Mouse (Mus musculus): Measurements from ENCODE around the gene Tnfrsf25.

Tnfrsf25 gene

DNA sequence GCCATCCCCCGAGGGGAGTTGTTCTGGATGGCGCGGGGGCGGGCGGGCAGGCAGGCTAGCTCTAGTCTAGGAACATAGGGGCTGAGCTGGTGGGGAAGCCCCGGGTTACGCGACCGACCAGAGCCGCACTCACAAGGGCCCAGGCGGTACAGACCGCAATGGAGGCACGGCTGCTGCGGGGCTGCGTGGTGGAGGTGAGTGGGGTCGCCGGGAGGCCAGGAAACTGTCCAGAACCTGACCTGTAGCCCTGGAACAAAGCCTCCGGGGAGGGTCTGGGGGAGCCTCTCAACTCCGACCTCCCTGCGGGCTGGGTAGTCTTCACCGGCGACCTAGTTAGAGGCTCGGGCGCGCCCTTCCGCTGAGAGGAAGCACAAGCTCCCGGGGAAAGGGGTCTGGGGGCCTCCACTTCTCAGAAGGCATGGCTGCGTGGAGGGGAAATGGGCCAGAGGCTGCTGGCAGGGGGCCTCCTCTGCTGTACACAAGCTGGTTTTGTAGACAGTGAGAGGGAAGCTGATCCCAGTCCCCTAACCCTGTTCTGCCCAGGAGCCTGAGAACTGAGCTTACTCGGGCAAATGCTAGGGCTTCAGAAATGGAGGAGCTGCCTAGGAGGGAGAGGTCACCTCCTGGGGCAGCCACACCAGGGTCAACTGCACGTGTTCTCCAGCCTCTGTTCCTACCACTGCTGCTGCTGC lies at the start of gene Tnfrsf25:
Gene Tnfrsf25 (plus strand): TSS at position 14 of the 692 bp plus-strand sequence.
- no peak for TF ChIP-seq POU5F1 (IDR thresholded peaks at IDR 0.05; ENCODE audit: borderline replicate concordance, low read length)
- no peak for TF ChIP-seq NANOG (IDR thresholded peaks at IDR 0.05; ENCODE audit: borderline replicate concordance, low read length)
- TF ChIP-seq CTCF (conservative IDR thresholded peaks at IDR 0.05; ENCODE audit: low read length): no peak
- H3K36me3 ChIP-seq (ENCODE audit: insufficient read depth, low read length): peaks cover 59% of the 10 kb centered on the region
- H3K9me3 ChIP-seq (ENCODE audit: low read length): no peaks in the 10 kb centered on the region
- H3K4me3 ChIP-seq (replicated peaks; ENCODE audit: low read length): peak within 1 kb of the TSS; percentile 66
- H3K4me1 ChIP-seq (replicated peaks; ENCODE audit: low read depth, low read length): peaks cover 79% of the 10 kb centered on the region
- H3K27me3 ChIP-seq (ENCODE audit: insufficient read depth, low read length): peaks cover 51% of the 10 kb centered on the region

DNA sequence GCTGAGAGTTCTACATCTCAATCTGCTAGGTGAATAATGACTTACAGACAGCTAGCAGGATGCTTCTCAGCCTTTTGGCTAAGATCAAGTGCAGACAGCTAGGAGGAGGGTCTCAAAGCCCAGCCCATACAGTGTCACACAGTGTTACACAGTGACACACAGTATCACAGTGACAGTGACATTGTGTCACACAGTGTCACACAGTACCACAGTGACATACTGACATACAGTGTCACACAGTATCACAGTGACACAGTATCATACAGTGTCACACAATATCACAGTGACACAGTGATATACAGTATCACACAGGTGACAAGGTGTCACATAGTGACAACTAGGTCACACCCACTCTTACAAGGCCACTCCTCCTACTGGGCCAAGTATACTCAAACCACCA lies 48.5 kb upstream of the Tnfrsf25 start:
- Histone ChIP-seq H3K36me3 (ENCODE audit: insufficient read depth, low read length) (peaks cover 5% of the 10 kb centered on the region), H3K27me3 (ENCODE audit: insufficient read depth, low read length) (no peaks in the 10 kb centered on the region), H3K4me3 (replicated peaks; ENCODE audit: low read length) (no peak overlapping the region), H3K9me3 (ENCODE audit: low read length) (no peaks in the 10 kb centered on the region), H3K4me1 (replicated peaks; ENCODE audit: low read depth, low read length) (peaks cover 33% of the 10 kb centered on the region)
- TF ChIP-seq NANOG (IDR thresholded peaks at IDR 0.05; ENCODE audit: borderline replicate concordance, low read length) (no peak), CTCF (conservative IDR thresholded peaks at IDR 0.05; ENCODE audit: low read length) (no peak), POU5F1 (IDR thresholded peaks at IDR 0.05; ENCODE audit: borderline replicate concordance, low read length) (no peak)

DNA sequence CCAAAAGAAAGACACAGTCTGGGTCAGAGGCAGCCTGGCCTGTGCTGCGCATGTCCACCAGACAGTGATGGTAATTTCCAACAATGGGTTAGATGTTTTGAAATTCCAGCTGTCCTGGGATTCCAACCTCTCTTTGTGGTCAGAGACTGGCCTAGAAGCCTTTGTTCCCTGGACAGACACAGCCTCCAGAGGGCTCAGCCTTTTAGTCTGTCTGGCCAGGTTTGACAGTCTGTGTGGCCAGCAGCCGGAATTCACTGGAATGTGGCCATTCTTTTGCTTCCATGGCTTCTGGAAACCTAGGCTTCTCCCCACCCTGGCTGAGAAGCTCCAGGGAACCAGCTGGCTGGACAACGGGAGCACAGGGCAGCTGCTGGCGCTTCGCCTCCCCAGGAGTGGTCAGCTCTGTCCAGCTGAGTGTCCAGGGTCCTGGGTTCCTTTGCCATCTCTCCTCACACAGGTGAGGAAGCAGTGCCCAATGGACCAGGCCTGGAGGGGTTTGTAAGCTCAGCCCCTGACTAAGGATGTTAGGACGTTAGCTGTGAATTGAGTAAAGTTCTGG lies 47.5 kb upstream of the Tnfrsf25 start:
- Histone ChIP-seq H3K9me3 (ENCODE audit: low read length) (no peaks in the 10 kb centered on the region), H3K4me3 (replicated peaks; ENCODE audit: low read length) (no peak overlapping the region), H3K36me3 (ENCODE audit: insufficient read depth, low read length) (no peaks in the 10 kb centered on the region), H3K4me1 (replicated peaks; ENCODE audit: low read depth, low read length) (peaks cover 31% of the 10 kb centered on the region), H3K27me3 (ENCODE audit: insufficient read depth, low read length) (peaks cover under 1% of the 10 kb centered on the region; the same call in 1 of the 2 replicates)
- TF ChIP-seq NANOG (IDR thresholded peaks at IDR 0.05; ENCODE audit: borderline replicate concordance, low read length) (no peak), POU5F1 (IDR thresholded peaks at IDR 0.05; ENCODE audit: borderline replicate concordance, low read length) (no peak), CTCF (conservative IDR thresholded peaks at IDR 0.05; ENCODE audit: low read length) (no peak)

DNA sequence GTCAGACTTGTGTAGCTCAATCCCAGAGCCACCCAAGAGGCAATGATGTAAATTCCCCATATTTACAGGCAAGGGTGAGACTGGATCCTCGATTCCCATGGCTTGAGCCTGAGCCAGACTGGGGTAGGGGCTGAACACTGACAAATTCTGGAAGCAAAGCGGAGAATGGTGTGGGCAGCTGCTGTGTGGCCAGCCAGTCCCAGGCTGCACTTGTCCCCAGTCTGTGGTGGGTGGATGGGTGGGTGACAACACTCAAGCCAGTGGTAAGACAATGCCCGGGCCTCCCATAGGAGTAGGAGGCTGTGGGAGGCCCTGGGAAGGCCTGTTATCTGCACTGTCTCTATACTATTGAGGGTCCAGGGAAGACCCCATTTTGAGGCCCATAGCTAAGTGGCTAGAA lies 46.5 kb upstream of the Tnfrsf25 start:
- H3K4me3 ChIP-seq (replicated peaks; ENCODE audit: low read length): no peak overlapping the region
- no peaks in the 10 kb centered on the region for H3K9me3 ChIP-seq (ENCODE audit: low read length)
- TF ChIP-seq CTCF (conservative IDR thresholded peaks at IDR 0.05; ENCODE audit: low read length): no peak
- no peak for TF ChIP-seq POU5F1 (IDR thresholded peaks at IDR 0.05; ENCODE audit: borderline replicate concordance, low read length)
- no peak for TF ChIP-seq NANOG (IDR thresholded peaks at IDR 0.05; ENCODE audit: borderline replicate concordance, low read length)
- peaks cover 37% of the 10 kb centered on the region for H3K4me1 ChIP-seq (replicated peaks; ENCODE audit: low read depth, low read length)
- no peaks in the 10 kb centered on the region for H3K36me3 ChIP-seq (ENCODE audit: insufficient read depth, low read length)
- H3K27me3 ChIP-seq (ENCODE audit: insufficient read depth, low read length): peaks cover 8% of the 10 kb centered on the region; the same call in 1 of the 2 replicates

DNA sequence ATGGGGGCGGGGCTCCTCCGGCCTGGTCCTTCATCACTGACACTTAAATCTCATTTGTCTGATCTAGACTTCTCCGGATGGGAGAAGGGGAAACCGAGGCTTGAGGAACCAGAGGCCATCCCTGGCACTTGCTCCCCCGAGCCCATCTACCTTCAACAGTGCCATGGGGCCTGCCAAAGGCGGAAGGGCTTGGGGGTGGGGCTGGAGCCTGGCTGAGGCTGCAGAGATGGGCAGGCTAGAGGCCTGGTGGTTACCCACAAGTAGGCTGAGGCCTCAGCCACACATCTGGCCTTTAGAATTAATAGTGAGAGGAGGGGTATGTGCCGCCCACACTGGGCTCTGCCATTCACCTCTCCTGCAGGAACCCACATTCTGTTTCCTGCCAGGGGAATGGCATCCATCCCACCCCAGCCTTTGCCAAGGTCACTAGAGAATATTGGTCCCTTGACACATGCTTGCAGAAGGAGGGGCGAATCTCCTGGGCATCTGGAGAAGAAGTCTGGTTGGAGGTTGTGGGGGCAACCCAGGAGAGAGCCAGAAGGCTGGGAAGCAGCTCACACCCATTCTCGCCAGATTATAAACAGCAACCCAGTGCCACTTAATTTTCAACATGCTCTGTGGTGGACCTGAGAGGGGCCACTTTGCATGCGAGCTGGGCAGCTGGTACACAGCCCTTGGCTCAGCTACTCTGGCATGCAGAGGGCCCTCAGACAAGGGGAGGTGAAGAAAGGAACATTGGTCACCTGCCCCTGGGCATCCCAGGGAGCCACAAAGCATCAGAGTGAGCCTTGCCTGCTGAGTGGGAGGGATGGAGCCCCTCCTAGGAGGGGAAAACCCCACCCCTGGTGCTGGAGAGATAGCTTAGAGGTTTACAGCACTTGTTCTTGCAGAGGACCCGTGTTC lies 45.0 kb upstream of the Tnfrsf25 start:
- TF ChIP-seq POU5F1 (IDR thresholded peaks at IDR 0.05; ENCODE audit: borderline replicate concordance, low read length) (no peak), NANOG (IDR thresholded peaks at IDR 0.05; ENCODE audit: borderline replicate concordance, low read length) (no peak), CTCF (conservative IDR thresholded peaks at IDR 0.05; ENCODE audit: low read length) (no peak)
- peaks cover 34% of the 10 kb centered on the region for H3K4me1 ChIP-seq (replicated peaks; ENCODE audit: low read depth, low read length)
- no peak overlapping the region for H3K4me3 ChIP-seq (replicated peaks; ENCODE audit: low read length)
- H3K9me3 ChIP-seq (ENCODE audit: low read length): no peaks in the 10 kb centered on the region
- no peaks in the 10 kb centered on the region for H3K36me3 ChIP-seq (ENCODE audit: insufficient read depth, low read length)
- peaks cover 11% of the 10 kb centered on the region; the same call in 1 of the 2 replicates for H3K27me3 ChIP-seq (ENCODE audit: insufficient read depth, low read length)

DNA sequence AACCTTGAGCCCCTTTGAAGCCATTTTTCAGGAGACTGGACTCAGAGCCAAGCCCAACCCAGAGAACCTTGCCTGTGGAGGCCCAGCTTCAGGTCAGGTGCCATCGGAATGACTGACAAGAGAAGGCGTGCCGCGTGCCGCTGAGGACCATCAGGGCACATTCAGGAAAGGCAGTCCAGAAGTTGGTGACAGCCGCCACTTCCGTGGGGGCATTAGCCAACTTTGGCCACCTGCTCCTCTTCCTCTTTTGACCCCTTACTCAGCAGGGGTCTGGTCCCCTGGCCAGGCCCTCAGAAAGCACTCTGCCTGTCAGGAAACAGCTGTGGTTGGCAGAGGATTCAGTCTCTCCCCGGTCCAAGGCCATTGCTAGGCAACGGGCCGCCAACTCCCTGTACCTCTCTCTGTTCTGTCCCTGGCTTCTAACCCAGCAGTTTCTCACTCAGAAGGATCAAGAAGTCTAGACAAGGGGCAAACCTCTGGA lies 43.6 kb upstream of the Tnfrsf25 start, which contains the start of gene Plekhg5:
Gene Plekhg5 (plus strand): TSS at position 378 of the 481 bp plus-strand sequence.
- Histone ChIP-seq H3K36me3 (ENCODE audit: insufficient read depth, low read length) (no peaks in the 10 kb centered on the region), H3K9me3 (ENCODE audit: low read length) (no peaks in the 10 kb centered on the region), H3K4me3 (replicated peaks; ENCODE audit: low read length) (0 out of 2 replicates have a peak within 1 kb of the TSS, but pooled peaks have one; percentile 7), H3K4me1 (replicated peaks; ENCODE audit: low read depth, low read length) (peaks cover 37% of the 10 kb centered on the region), H3K27me3 (ENCODE audit: insufficient read depth, low read length) (peaks cover 18% of the 10 kb centered on the region)
- TF ChIP-seq CTCF (conservative IDR thresholded peaks at IDR 0.05; ENCODE audit: low read length) (no peak), NANOG (IDR thresholded peaks at IDR 0.05; ENCODE audit: borderline replicate concordance, low read length) (no peak), POU5F1 (IDR thresholded peaks at IDR 0.05; ENCODE audit: borderline replicate concordance, low read length) (no peak)

DNA sequence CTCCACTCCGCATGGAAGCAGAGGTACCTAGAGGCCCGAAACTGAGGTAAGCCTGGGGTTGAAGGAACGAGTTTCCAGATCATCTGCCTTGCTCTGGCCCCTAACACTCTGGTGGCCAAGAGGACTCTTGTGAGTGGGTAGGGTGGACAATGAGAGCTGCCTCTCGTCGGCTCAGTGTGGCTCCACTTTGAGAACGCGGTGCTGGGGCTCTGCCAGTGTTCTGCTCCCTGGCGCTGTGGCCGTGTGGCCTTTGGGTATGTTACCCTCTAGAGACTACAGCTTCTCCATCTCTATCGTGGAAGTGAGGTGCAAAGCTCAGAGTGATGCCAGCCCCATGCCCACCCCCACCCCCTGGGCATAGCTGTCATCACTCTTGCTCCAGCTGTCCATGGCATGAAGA lies 43.1 kb upstream of the Tnfrsf25 start:
- Histone ChIP-seq H3K9me3 (ENCODE audit: low read length) (no peaks in the 10 kb centered on the region), H3K4me3 (replicated peaks; ENCODE audit: low read length) (0 out of 2 replicates have a peak overlapping the region, but pooled peaks have one; percentile 7), H3K27me3 (ENCODE audit: insufficient read depth, low read length) (peaks cover 20% of the 10 kb centered on the region), H3K36me3 (ENCODE audit: insufficient read depth, low read length) (no peaks in the 10 kb centered on the region), H3K4me1 (replicated peaks; ENCODE audit: low read depth, low read length) (peaks cover 40% of the 10 kb centered on the region)
- TF ChIP-seq NANOG (IDR thresholded peaks at IDR 0.05; ENCODE audit: borderline replicate concordance, low read length) (no peak), CTCF (conservative IDR thresholded peaks at IDR 0.05; ENCODE audit: low read length) (no peak), POU5F1 (IDR thresholded peaks at IDR 0.05; ENCODE audit: borderline replicate concordance, low read length) (no peak)

DNA sequence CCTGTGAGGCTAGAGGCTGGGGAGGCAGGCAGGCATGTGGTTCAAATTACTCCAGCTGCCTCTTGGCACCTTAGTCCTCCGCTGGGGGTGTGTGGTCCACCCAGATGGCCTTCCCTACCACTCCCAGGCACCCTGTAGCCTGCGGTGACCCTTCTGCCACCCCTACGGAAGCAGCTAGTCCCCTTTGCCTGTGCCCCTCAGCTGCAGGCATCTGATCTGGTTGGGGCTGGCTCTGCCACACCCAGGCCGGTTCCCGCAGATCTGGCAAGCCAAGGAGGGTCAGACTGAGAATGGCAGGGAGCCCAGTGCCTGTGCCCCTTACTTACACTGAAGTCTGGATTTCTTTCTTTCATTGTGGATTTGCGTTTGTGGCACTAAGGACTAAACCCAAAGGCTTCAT lies 42.0 kb upstream of the Tnfrsf25 start:
- H3K9me3 ChIP-seq (ENCODE audit: low read length): no peaks in the 10 kb centered on the region
- TF ChIP-seq POU5F1 (IDR thresholded peaks at IDR 0.05; ENCODE audit: borderline replicate concordance, low read length) (no peak), CTCF (conservative IDR thresholded peaks at IDR 0.05; ENCODE audit: low read length) (no peak), NANOG (IDR thresholded peaks at IDR 0.05; ENCODE audit: borderline replicate concordance, low read length) (no peak)
- H3K4me1 ChIP-seq (replicated peaks; ENCODE audit: low read depth, low read length): peaks cover 40% of the 10 kb centered on the region
- H3K27me3 ChIP-seq (ENCODE audit: insufficient read depth, low read length): peaks cover 20% of the 10 kb centered on the region
- no peaks in the 10 kb centered on the region for H3K36me3 ChIP-seq (ENCODE audit: insufficient read depth, low read length)
- H3K4me3 ChIP-seq (replicated peaks; ENCODE audit: low read length): no peak overlapping the region
